Mouse (Mus musculus) thymus, adult 2 months (tissue): ENCODE measurements at regions not wholly inside any gene's neighbourhood (a gene's known extent, or its start where the extent isn't known, plus 50 kb on each side); places are given as distances from the start of the nearest gene placed in this dataset.
A peak's percentile ranks its signal among the peaks of the same experiment; 100 is the strongest.

Experiments used
- DNase-seq: peaks from one replicate; pipeline ENCODE4 v3.0.0; 2021
- H3K27ac ChIP-seq: fragments of 200-500 bp; 2 replicates; pipeline ENCODE4 v1.5.1; 2012; ENCODE audit warnings: low read length, control low read depth; ENCODE audit not compliant: control insufficient read depth, insufficient read depth
- H3K27me3 ChIP-seq: fragments of 200-500 bp; 2 replicates; pipeline ENCODE4 v1.6.1; 2012; ENCODE audit warnings: mild to moderate bottlenecking, low read length, moderate library complexity, mixed read lengths; ENCODE audit not compliant: control insufficient read depth, insufficient read depth
- H3K36me3 ChIP-seq: fragments of 200-500 bp; 2 replicates; pipeline ENCODE4 v1.6.1; 2012; ENCODE audit warnings: mild to moderate bottlenecking, low read length, moderate library complexity; ENCODE audit not compliant: control insufficient read depth, insufficient read depth
- H3K4me1 ChIP-seq: fragments of 200-500 bp; replicated peaks from 2 replicates; pipeline ENCODE4 v1.6.1; 2012; ENCODE audit warnings: low read length; ENCODE audit not compliant: control insufficient read depth, insufficient read depth
- H3K4me3 ChIP-seq: fragments of 200-500 bp; 2 replicates; pipeline ENCODE4 v1.5.1; 2012; ENCODE audit warnings: mild to moderate bottlenecking, low read length, control low read depth, moderate library complexity; ENCODE audit not compliant: control insufficient read depth, insufficient read depth
- CTCF ChIP-seq: fragments of 200-500 bp; IDR thresholded peaks from 2 replicates; pipeline ENCODE4 v1.5.1; 2012; ENCODE audit warnings: mild to moderate bottlenecking, control low read depth, low read length, moderate library complexity, borderline replicate concordance; ENCODE audit not compliant: control insufficient read depth, poor library complexity, insufficient read depth; ENCODE audit errors: extremely low read depth
- POLR2A ChIP-seq: fragments of 200-500 bp; IDR thresholded peaks from 2 replicates; pipeline ENCODE4 v1.6.1; 2012; ENCODE audit warnings: mild to moderate bottlenecking, low read length, control low read depth, moderate library complexity; ENCODE audit not compliant: control insufficient read depth, poor library complexity, insufficient read depth; ENCODE audit errors: extremely low read depth
- WGBS: fragments of 180-500 bp; shearing (Covaris S2); methylation state at CpG from one replicate; pipeline ENCODE4 v1.1.7; 2018; 5-methylcytosine and 5-hydroxymethylcytosine counted together

DNA sequence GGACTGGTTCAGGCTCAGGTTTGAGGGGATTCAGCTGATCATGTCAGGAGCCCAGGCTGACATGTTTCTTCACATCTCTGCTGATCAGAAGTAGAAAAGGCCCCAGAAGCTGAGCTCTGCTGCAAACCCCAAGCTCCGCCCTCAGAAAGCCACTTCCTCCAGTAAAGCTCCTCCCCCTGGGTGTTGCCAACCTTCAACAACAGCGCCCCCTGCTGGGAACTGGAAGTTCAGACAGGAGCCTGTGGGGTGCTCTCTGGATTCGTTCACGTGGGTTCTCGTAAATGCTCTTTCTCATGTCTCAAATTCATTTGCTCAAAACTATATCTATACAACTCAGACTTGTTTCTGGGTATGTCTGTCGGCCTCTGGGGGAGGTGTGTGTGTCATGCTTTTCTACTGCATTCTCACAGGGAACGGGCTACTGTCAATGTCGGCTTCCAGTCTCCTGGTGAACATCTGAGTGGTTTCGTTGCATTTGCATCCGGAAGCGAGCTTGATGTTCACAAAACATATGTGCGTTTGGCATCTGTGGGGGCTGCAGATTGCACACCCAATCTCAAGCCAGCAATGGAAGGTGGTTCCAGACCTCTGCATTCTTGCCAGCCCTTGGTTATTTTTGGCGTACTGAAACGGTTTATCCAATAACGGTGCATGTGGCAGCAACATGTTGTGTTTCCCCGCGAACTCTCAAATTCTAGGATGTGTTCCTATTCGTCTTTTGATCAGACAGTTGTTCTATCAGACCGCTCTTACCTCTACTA lies 174.3 kb downstream of the Cryba4 start:
- no peaks in the 10 kb centered on the region for H3K27me3 ChIP-seq
- no peak overlapping the region for H3K4me3 ChIP-seq
- H3K27ac ChIP-seq = no peak overlapping the region
- peak; percentile 17 for DNase-seq
- no peaks in the 10 kb centered on the region for H3K36me3 ChIP-seq
- WGBS = 89% methylated on average over 19 of the region's 19 CpGs
- no peak for TF ChIP-seq CTCF
- no peak for TF ChIP-seq POLR2A
- no peaks in the 10 kb centered on the region for H3K4me1 ChIP-seq

DNA sequence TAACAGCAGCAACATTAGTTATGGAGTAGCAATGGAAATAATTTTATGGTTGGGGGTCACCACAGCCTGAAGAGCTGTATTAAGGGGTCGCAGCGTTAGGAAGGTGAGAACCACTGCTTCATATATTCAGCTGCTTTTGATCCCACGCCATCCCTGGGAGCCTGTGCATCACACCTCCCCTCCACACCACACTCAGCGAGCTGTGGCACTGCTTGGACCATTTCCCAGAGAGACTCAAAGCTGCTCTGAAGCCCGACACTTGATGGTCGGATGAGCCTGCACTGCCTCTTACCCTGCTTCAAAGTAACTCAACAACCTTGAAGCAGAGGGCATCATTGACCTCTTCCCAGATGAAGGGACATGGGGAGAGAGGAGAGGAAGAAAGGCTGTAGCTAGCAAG lies 171.3 kb downstream of the Cryba4 start:
- 84% methylated on average over 6 of the region's 6 CpGs for WGBS
- Histone ChIP-seq H3K27me3 (no peaks in the 10 kb centered on the region), H3K4me1 (no peaks in the 10 kb centered on the region), H3K36me3 (no peaks in the 10 kb centered on the region), H3K4me3 (no peak overlapping the region), H3K27ac (no peak overlapping the region)
- TF ChIP-seq CTCF (no peak), POLR2A (no peak)
- DNase-seq = no peak

DNA sequence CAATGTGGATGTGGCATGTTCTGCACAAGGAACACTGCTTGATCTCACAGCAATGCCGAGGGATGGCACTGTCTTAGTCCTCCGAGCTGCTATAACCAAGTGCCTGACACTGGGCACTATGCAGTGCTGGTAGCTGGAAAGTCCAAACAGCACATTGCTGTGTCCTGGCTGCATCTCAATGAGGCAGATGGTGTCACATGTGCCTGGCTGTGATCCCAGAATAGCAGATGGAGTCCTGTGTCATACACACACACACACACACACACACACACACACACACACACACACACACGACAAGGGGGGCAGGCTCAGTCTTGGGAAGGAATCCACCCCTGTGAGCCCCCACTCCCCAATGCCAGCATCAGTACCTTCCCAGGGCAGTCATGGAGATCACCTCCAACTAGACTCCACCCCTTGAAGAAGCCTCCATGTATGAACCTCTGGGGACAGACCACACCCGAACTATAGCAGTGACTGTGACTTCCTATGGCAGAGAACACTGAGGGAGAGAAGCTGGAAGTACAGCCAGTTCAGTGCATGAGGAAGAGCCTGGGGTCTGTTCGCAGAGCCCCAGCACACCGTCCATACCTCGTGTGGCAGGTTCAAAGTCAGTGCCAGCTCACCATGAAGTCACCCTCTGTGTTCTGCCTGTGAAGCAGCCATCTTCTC lies 160.3 kb downstream of the Cryba4 start:
- 76% methylated on average over 7 of the region's 7 CpGs for WGBS
- Histone ChIP-seq H3K4me1 (no peaks in the 10 kb centered on the region), H3K4me3 (no peak overlapping the region), H3K36me3 (no peaks in the 10 kb centered on the region), H3K27ac (no peak overlapping the region), H3K27me3 (no peaks in the 10 kb centered on the region)
- no peak for DNase-seq
- no peak for TF ChIP-seq CTCF
- TF ChIP-seq POLR2A = no peak

- no peak for TF ChIP-seq POLR2A
- TF ChIP-seq CTCF = no peak
- no peaks in the 10 kb centered on the region for H3K27me3 ChIP-seq
- no peaks in the 10 kb centered on the region for H3K36me3 ChIP-seq
- no peak overlapping the region for H3K27ac ChIP-seq
- 34% methylated on average over 17 of the region's 17 CpGs for WGBS
- H3K4me3 ChIP-seq = no peak overlapping the region
- no peak for DNase-seq
- no peaks in the 10 kb centered on the region for H3K4me1 ChIP-seq
These were observed 158.3 kb downstream of the Cryba4 start for GRCm38 (mm10) chr5:112093905-112094571.

DNA sequence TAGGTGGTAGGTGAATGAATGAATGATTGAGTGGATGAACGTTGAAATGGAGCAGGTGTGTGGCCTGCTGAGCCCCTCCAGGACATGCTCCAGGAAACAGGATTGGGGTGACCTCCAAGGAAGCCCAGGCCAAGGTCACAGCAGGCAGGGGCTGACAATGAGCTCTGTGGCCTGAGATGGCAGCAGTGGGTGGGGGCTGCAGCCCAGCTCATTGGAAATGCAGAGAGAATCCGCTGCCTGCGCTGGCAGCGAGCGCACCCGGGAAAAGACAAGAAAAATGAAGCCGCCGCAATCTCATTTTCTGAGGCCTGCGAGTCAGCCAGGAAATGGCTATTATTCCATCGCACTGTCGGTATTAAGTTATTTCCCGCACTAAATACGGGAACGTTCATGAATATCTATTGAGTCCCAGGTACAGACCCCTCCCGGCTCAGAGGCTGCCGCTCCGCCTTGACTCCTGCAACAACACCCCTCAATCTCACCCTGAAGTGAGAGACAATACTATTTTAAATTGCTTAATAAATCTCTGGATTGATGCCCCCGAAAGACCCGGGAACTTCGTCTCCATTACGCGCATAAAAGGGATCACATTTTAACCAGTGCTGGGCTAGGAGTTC lies 153.7 kb downstream of the Cryba4 start:
- Histone ChIP-seq H3K36me3 (no peaks in the 10 kb centered on the region), H3K27ac (no peak overlapping the region), H3K4me1 (peaks cover 2% of the 10 kb centered on the region; the same call in 1 of the 2 replicates), H3K4me3 (no peak overlapping the region), H3K27me3 (no peaks in the 10 kb centered on the region)
- WGBS = 87% methylated on average over 22 of the region's 22 CpGs
- DNase-seq = no peak
- TF ChIP-seq CTCF (no peak), POLR2A (no peak)
